Mouse (Mus musculus) hindbrain, embryonic 16.5 days (tissue): Measurements from ENCODE around the gene Ppp3ca. TPM values are rescaled to one million over a fixed set of nuclear protein-coding genes. Genes with fewer than 3 reads are reported as not detected.
A peak's percentile ranks its signal among the peaks of the same experiment; 100 is the strongest.

ENCODE experiments used
- ATAC-seq: fragments of 200-750 bp; cut with Nextera tagmentation; 2 replicates; pipeline ENCODE4 v1.8.0; 2017; ENCODE audit warnings: moderate TSS enrichment, moderate library complexity
- H3K27ac ChIP-seq: fragments of 300-500 bp; sonication (generic); 2 replicates; pipeline ENCODE4 v1.5.1; 2014; ENCODE audit warnings: low read depth, mild to moderate bottlenecking, control low read depth, low read length, moderate library complexity
- H3K27me3 ChIP-seq: fragments of 300-500 bp; sonication (generic); replicated peaks from 2 replicates; pipeline ENCODE4 v1.6.1; 2014; ENCODE audit warnings: low read length; ENCODE audit not compliant: control insufficient read depth, insufficient read depth
- H3K36me3 ChIP-seq: fragments of 300-500 bp; sonication (generic); 2 replicates; pipeline ENCODE4 v1.6.1; 2014; ENCODE audit warnings: mild to moderate bottlenecking, low read length, moderate library complexity, mixed read lengths; ENCODE audit not compliant: control insufficient read depth, insufficient read depth
- H3K4me1 ChIP-seq: fragments of 300-500 bp; sonication (generic); 2 replicates; pipeline ENCODE4 v1.6.1; 2014; ENCODE audit warnings: low read depth, low read length; ENCODE audit not compliant: control insufficient read depth, insufficient read depth
- H3K4me2 ChIP-seq: fragments of 300-500 bp; sonication (generic); 2 replicates; pipeline ENCODE4 v1.6.1; 2014; ENCODE audit warnings: mild to moderate bottlenecking, low read length, control low read depth, moderate library complexity
- H3K4me3 ChIP-seq: fragments of 300-500 bp; sonication (generic); 2 replicates; pipeline ENCODE4 v1.5.1; 2014; ENCODE audit warnings: mild to moderate bottlenecking, low read length, control low read depth, moderate library complexity
- H3K9ac ChIP-seq: fragments of 300-500 bp; sonication (generic); 2 replicates; pipeline ENCODE4 v1.6.1; 2014; ENCODE audit warnings: low read depth, mild to moderate bottlenecking, control low read depth, low read length, moderate library complexity
- H3K9me3 ChIP-seq: fragments of 300-500 bp; sonication (generic); 2 replicates; pipeline ENCODE4 v1.6.1; 2014; ENCODE audit warnings: mild to moderate bottlenecking, low read length, moderate library complexity; ENCODE audit not compliant: control insufficient read depth
- WGBS: fragments of 180-500 bp; shearing (Covaris S2); extraction: QIAGEN DNeasy Blood & Tissue Kit; methylation state at CpG from one replicate; pipeline ENCODE4 v1.1.7; 2014; 5-methylcytosine and 5-hydroxymethylcytosine counted together
- polyA plus RNA-seq: library from polyadenylated mRNA; unstranded; fragments of >200 nt; fragmentation: Nextera tagmentation; extraction: Ambion mirVana; gene quantifications from 2 replicates; pipeline ENCODE4 v1.2.1, GENCODE M21; 2015

The Ppp3ca gene
- polyA plus RNA-seq, 1 experiment from 2014 or later, result 154 TPM

GRCm38 (mm10) chr3:136670360-136671131 is 622 bp downstream of the Ppp3ca start:
- Histone ChIP-seq H3K27ac (peak overlapping the region; percentile 98), H3K9ac (peak overlapping the region; percentile 98), H3K36me3 (no peaks in the 10 kb centered on the region), H3K27me3 (no peaks in the 10 kb centered on the region), H3K4me3 (peak overlapping the region; percentile 90), H3K4me1 (peaks cover 18% of the 10 kb centered on the region), H3K9me3 (no peaks in the 10 kb centered on the region), H3K4me2 (peak overlapping the region; percentile 58)
- 1% methylated on average over 55 of the region's 92 CpGs for WGBS
- ATAC-seq, result peak; percentile 60

- Histone ChIP-seq H3K4me3 (peak overlapping the region; percentile 90), H3K9me3 (no peaks in the 10 kb centered on the region), H3K36me3 (no peaks in the 10 kb centered on the region), H3K4me1 (peaks cover 18% of the 10 kb centered on the region), H3K9ac (peak overlapping the region; percentile 98), H3K4me2 (peak overlapping the region; percentile 58), H3K27me3 (no peaks in the 10 kb centered on the region), H3K27ac (peak overlapping the region; percentile 98)
- 1% methylated on average over 37 of the region's 52 CpGs for WGBS
- peak; percentile 38 for ATAC-seq
Measured at GRCm38 (mm10) chr3:136671161-136671939, 1.4 kb downstream of the Ppp3ca start.

- Histone ChIP-seq H3K4me3 (peak overlapping the region; percentile 90), H3K27ac (peak overlapping the region; percentile 98), H3K4me2 (peak overlapping the region; percentile 58), H3K9ac (peak overlapping the region; percentile 98), H3K4me1 (peaks cover 18% of the 10 kb centered on the region), H3K36me3 (no peaks in the 10 kb centered on the region), H3K9me3 (no peaks in the 10 kb centered on the region), H3K27me3 (no peaks in the 10 kb centered on the region)
- ATAC-seq, result no peak
- WGBS, result 5% methylated on average over 5 of the region's 5 CpGs
Measured at GRCm38 (mm10) chr3:136671940-136672278, 2.0 kb downstream of the Ppp3ca start.

- Histone ChIP-seq H3K9ac (no peak overlapping the region), H3K27me3 (no peaks in the 10 kb centered on the region), H3K36me3 (no peaks in the 10 kb centered on the region), H3K4me3 (peak overlapping the region; percentile 90), H3K27ac (no peak overlapping the region), H3K4me2 (peak overlapping the region; percentile 58), H3K9me3 (no peaks in the 10 kb centered on the region), H3K4me1 (peaks cover 18% of the 10 kb centered on the region)
- WGBS, result 70% methylated on average over 3 of the region's 3 CpGs
- no peak for ATAC-seq
Measured at GRCm38 (mm10) chr3:136672870-136673269, 2.9 kb downstream of the Ppp3ca start.

GRCm38 (mm10) chr3:136673363-136673762 is 3.4 kb downstream of the Ppp3ca start:
- H3K9ac ChIP-seq, result no peak overlapping the region
- H3K27ac ChIP-seq, result no peak overlapping the region
- H3K4me3 ChIP-seq, result no peak overlapping the region; the same call in 1 of the 2 replicates
- H3K4me1 ChIP-seq, result peaks cover 18% of the 10 kb centered on the region
- H3K27me3 ChIP-seq, result no peaks in the 10 kb centered on the region
- peak overlapping the region; percentile 38 for H3K4me2 ChIP-seq
- WGBS, result 80% methylated on average over 2 of the region's 2 CpGs
- no peaks in the 10 kb centered on the region for H3K36me3 ChIP-seq
- no peak for ATAC-seq
- no peaks in the 10 kb centered on the region for H3K9me3 ChIP-seq

GRCm38 (mm10) chr3:136674486-136674885 is 4.6 kb downstream of the Ppp3ca start:
- Histone ChIP-seq H3K36me3 (no peaks in the 10 kb centered on the region), H3K4me3 (no peak overlapping the region), H3K9me3 (no peaks in the 10 kb centered on the region), H3K4me1 (peaks cover 20% of the 10 kb centered on the region), H3K9ac (no peak overlapping the region), H3K27me3 (no peaks in the 10 kb centered on the region), H3K27ac (no peak overlapping the region), H3K4me2 (peak overlapping the region; percentile 21)
- ATAC-seq, result no peak
- WGBS, result 54% methylated on average over 5 of the region's 5 CpGs

GRCm38 (mm10) chr3:136676991-136677390 is 7.1 kb downstream of the Ppp3ca start:
- H3K9me3 ChIP-seq, result no peaks in the 10 kb centered on the region
- H3K4me2 ChIP-seq, result no peak overlapping the region
- no peaks in the 10 kb centered on the region for H3K36me3 ChIP-seq
- H3K9ac ChIP-seq, result no peak overlapping the region
- peaks cover 22% of the 10 kb centered on the region for H3K4me1 ChIP-seq
- H3K4me3 ChIP-seq, result no peak overlapping the region
- H3K27me3 ChIP-seq, result no peaks in the 10 kb centered on the region
- WGBS, result 80% methylated on average over 2 of the region's 2 CpGs
- no peak for ATAC-seq
- no peak overlapping the region for H3K27ac ChIP-seq

GRCm38 (mm10) chr3:136678386-136678785 is 8.5 kb downstream of the Ppp3ca start:
- 50% methylated on average over 8 of the region's 8 CpGs for WGBS
- Histone ChIP-seq H3K9ac (no peak overlapping the region), H3K4me3 (no peak overlapping the region), H3K9me3 (no peaks in the 10 kb centered on the region), H3K4me2 (no peak overlapping the region), H3K4me1 (peaks cover 16% of the 10 kb centered on the region), H3K27ac (no peak overlapping the region), H3K36me3 (no peaks in the 10 kb centered on the region), H3K27me3 (no peaks in the 10 kb centered on the region)
- no peak for ATAC-seq

GRCm38 (mm10) chr3:136679903-136680491 is 10.1 kb downstream of the Ppp3ca start:
- ATAC-seq, result no peak
- H3K27me3 ChIP-seq, result no peaks in the 10 kb centered on the region
- H3K9ac ChIP-seq, result no peak overlapping the region
- H3K4me1 ChIP-seq, result peaks cover 9% of the 10 kb centered on the region
- 73% methylated on average over 6 of the region's 6 CpGs for WGBS
- H3K36me3 ChIP-seq, result no peaks in the 10 kb centered on the region
- H3K9me3 ChIP-seq, result no peaks in the 10 kb centered on the region
- H3K4me2 ChIP-seq, result no peak overlapping the region
- H3K27ac ChIP-seq, result no peak overlapping the region
- H3K4me3 ChIP-seq, result no peak overlapping the region
